Mouse (Mus musculus) ZHBTc4 (cell line): ENCODE measurements at regions not wholly inside any gene's neighbourhood (a gene's known extent, or its start where the extent isn't known, plus 50 kb on each side); places are given as distances from the start of the nearest gene placed in this dataset.
A peak's percentile ranks its signal among the peaks of the same experiment; 100 is the strongest.

ENCODE experiments used
- DNase-seq: peaks from one replicate; pipeline ENCODE4 v3.0.0-alpha.2; 2011; ENCODE audit warnings: low read depth, low spot score

GRCm38 (mm10) chr9:89532435-89532834 lies 90.5 kb downstream of the Minar1 start:
- no peak for DNase-seq

- DNase-seq: no peak
Measured at GRCm38 (mm10) chr9:89524137-89524536, 98.8 kb downstream of the Minar1 start.

GRCm38 (mm10) chr9:89523705-89524104 lies 99.2 kb downstream of the Minar1 start:
- no peak for DNase-seq

GRCm38 (mm10) chr9:89508407-89509101 lies 114.4 kb downstream of the Minar1 start:
- no peak for DNase-seq

- no peak for DNase-seq
Measured at GRCm38 (mm10) chr9:89502083-89502482, 120.8 kb downstream of the Minar1 start.

- DNase-seq: no peak
Measured at GRCm38 (mm10) chr9:89497399-89497749, 125.6 kb downstream of the Minar1 start.

GRCm38 (mm10) chr9:89496729-89497398 lies 126.1 kb downstream of the Minar1 start:
- DNase-seq: peak; percentile 15

- no peak for DNase-seq
Measured at GRCm38 (mm10) chr9:89487601-89488000, 135.3 kb downstream of the Minar1 start.

GRCm38 (mm10) chr9:89479406-89479805 lies 143.5 kb downstream of the Minar1 start:
- no peak for DNase-seq

- DNase-seq: peak; percentile 72
Measured at GRCm38 (mm10) chr9:89461190-89461589, 161.7 kb downstream of the Minar1 start.

- peak; percentile 5 for DNase-seq
Measured at GRCm38 (mm10) chr9:89456666-89457065, 166.3 kb downstream of the Minar1 start.

GRCm38 (mm10) chr9:89449656-89450055 lies 173.3 kb downstream of the Minar1 start:
- DNase-seq: no peak
